Mouse (Mus musculus): Measurements from ENCODE around the gene Flrt3.

DNA sequence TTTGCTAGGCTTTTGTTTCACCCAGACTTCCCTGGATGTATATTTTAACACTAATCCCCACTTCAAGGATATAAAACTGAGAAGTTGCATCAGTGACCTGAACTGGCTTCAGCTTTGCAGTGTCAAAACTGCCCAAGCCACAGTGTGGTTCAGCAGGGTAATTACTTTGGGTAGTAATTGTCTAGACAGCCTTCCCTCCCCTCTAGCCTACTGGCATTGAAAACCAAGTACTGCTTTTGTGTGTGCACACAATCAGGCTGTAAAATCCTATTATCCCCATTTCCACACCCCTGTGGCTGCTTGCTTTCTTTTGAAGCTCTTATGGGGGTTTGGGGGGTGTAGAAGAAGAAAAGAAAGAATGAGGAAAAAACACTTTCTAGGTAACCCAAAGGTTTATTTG is 17.8 kb downstream of the Flrt3 start:
- TF ChIP-seq EP300 (IDR thresholded peaks at IDR 0.05) (no peak), CTCF (IDR thresholded peaks at IDR 0.05) (no peak)

Measured in lung, postnatal 0 days (tissue).